Mouse (Mus musculus): ENCODE measurements at regions not wholly inside any gene's neighbourhood (a gene's known extent, or its start where the extent isn't known, plus 50 kb on each side); places are given as distances from the start of the nearest gene placed in this dataset.

GRCm38 (mm10) chr6:127218634-127219445 lies 66.8 kb upstream of the Ccnd2 start:
- TF ChIP-seq CTCF (IDR thresholded peaks at IDR 0.05) = no peak
- TF ChIP-seq EP300 (IDR thresholded peaks at IDR 0.05) = no peak

All from lung, postnatal 0 days (tissue).